Mouse (Mus musculus) lung, embryonic 14.5 days (tissue): ENCODE data around the gene Emp1. TPM values are rescaled to one million over a fixed set of nuclear protein-coding genes. Genes with fewer than 3 reads are reported as not detected.

ENCODE experiments used
- ATAC-seq: fragments of 200-750 bp; cut with Nextera tagmentation; 2 replicates; pipeline ENCODE4 v1.8.0; 2017; ENCODE audit warnings: mild to moderate bottlenecking, moderate TSS enrichment, moderate library complexity; ENCODE audit not compliant: insufficient read depth
- DNase-seq: peaks from one replicate; pipeline ENCODE4 v3.0.0-alpha.2; 2015
- H3K27ac ChIP-seq: fragments of 300-500 bp; sonication (generic); 2 replicates; pipeline ENCODE4 v1.5.1; 2014; ENCODE audit warnings: low read depth, mild to moderate bottlenecking, moderate library complexity
- H3K27me3 ChIP-seq: fragments of 300-500 bp; sonication (generic); 2 replicates; pipeline ENCODE4 v1.6.1; 2014; ENCODE audit warnings: low read length, control low read depth; ENCODE audit not compliant: insufficient read depth
- H3K36me3 ChIP-seq: fragments of 300-500 bp; sonication (generic); 2 replicates; pipeline ENCODE4 v1.6.1; 2014; ENCODE audit warnings: control low read depth; ENCODE audit not compliant: insufficient read depth
- H3K4me1 ChIP-seq: fragments of 300-500 bp; sonication (generic); 2 replicates; pipeline ENCODE4 v1.6.1; 2014; ENCODE audit warnings: antibody characterized with exemption, control low read depth; ENCODE audit not compliant: insufficient read depth
- H3K4me2 ChIP-seq: fragments of 300-500 bp; sonication (generic); 2 replicates; pipeline ENCODE4 v1.6.1; 2014; ENCODE audit warnings: mild to moderate bottlenecking
- H3K4me3 ChIP-seq: fragments of 300-500 bp; sonication (generic); 2 replicates; pipeline ENCODE4 v1.5.1; 2014; ENCODE audit warnings: low read depth, low read length
- H3K9ac ChIP-seq: fragments of 300-500 bp; sonication (generic); 2 replicates; pipeline ENCODE4 v1.6.1; 2014
- H3K9me3 ChIP-seq: fragments of 300-500 bp; sonication (generic); 2 replicates; pipeline ENCODE4 v1.6.1; 2016; ENCODE audit warnings: low read depth, low read length, control low read depth
- CTCF ChIP-seq: IDR thresholded peaks from 2 replicates; pipeline ENCODE4 v1.5.1; 2016; ENCODE audit warnings: antibody characterized with exemption, low read depth
- WGBS: fragments of 180-500 bp; shearing (Covaris S2); extraction: QIAGEN DNeasy Blood & Tissue Kit; methylation state at CpG from one replicate; pipeline ENCODE4 v1.1.7; 2014; 5-methylcytosine and 5-hydroxymethylcytosine counted together
- polyA plus RNA-seq: library from polyadenylated mRNA; unstranded; fragments of >200 nt; fragmentation: Nextera tagmentation; extraction: Ambion mirVana; gene quantifications from 2 replicates; pipeline ENCODE4 v1.2.1, GENCODE M21; 2014

Emp1 gene
- polyA plus RNA-seq, 1 experiment from 2014 or later = 25.1 TPM

- Histone ChIP-seq H3K9ac (no peak overlapping the region), H3K27me3 (no peaks in the 10 kb centered on the region), H3K4me3 (no peak overlapping the region), H3K9me3 (no peaks in the 10 kb centered on the region), H3K4me1 (0 out of 2 replicates have a peak, but pooled peaks cover 4% of the 10 kb centered on the region), H3K36me3 (no peaks in the 10 kb centered on the region), H3K27ac (no peak overlapping the region), H3K4me2 (no peak overlapping the region)
- ATAC-seq = no peak
- TF ChIP-seq CTCF = no peak
- 39% methylated on average over 3 of the region's 3 CpGs for WGBS
- no peak for DNase-seq
Measured at GRCm38 (mm10) chr6:135390398-135390797, 28.1 kb downstream of the Emp1 start.

- TF ChIP-seq CTCF = no peak
- H3K27ac ChIP-seq = no peak overlapping the region
- H3K9ac ChIP-seq = no peak overlapping the region
- H3K27me3 ChIP-seq = no peaks in the 10 kb centered on the region
- no peak for ATAC-seq
- no peaks in the 10 kb centered on the region for H3K36me3 ChIP-seq
- no peak for DNase-seq
- H3K4me1 ChIP-seq = no peaks in the 10 kb centered on the region
- H3K4me3 ChIP-seq = no peak overlapping the region
- WGBS = 65% methylated on average over 8 of the region's 8 CpGs
- no peak overlapping the region for H3K4me2 ChIP-seq
- no peaks in the 10 kb centered on the region for H3K9me3 ChIP-seq
Measured at GRCm38 (mm10) chr6:135395375-135395774, 33.0 kb downstream of the Emp1 start.

- Histone ChIP-seq H3K27ac (no peak overlapping the region), H3K4me1 (no peaks in the 10 kb centered on the region), H3K4me3 (no peak overlapping the region), H3K9ac (no peak overlapping the region), H3K4me2 (no peak overlapping the region), H3K9me3 (no peaks in the 10 kb centered on the region), H3K36me3 (no peaks in the 10 kb centered on the region), H3K27me3 (no peaks in the 10 kb centered on the region)
- TF ChIP-seq CTCF = no peak
- DNase-seq = peak; percentile 45
- no peak for ATAC-seq
- 68% methylated on average over 4 of the region's 4 CpGs for WGBS
Measured at GRCm38 (mm10) chr6:135397089-135397488, 34.7 kb downstream of the Emp1 start.

- Histone ChIP-seq H3K4me1 (no peaks in the 10 kb centered on the region), H3K4me2 (no peak overlapping the region), H3K9ac (no peak overlapping the region), H3K27ac (no peak overlapping the region), H3K9me3 (no peaks in the 10 kb centered on the region), H3K4me3 (no peak overlapping the region), H3K27me3 (no peaks in the 10 kb centered on the region), H3K36me3 (no peaks in the 10 kb centered on the region)
- whole genome bisulfite sequencing = 73% methylated on average over 8 of the region's 8 CpGs
- TF ChIP-seq CTCF = no peak
- ATAC-seq (no peak), DNase-seq (no peak)
Measured at GRCm38 (mm10) chr6:135397788-135398187, 35.4 kb downstream of the Emp1 start.

GRCm38 (mm10) chr6:135398801-135399200 is 36.5 kb downstream of the Emp1 start:
- 57% methylated on average over 5 of the region's 5 CpGs for WGBS

GRCm38 (mm10) chr6:135400306-135400705 is 38.0 kb downstream of the Emp1 start:
- DNase-seq (peak; percentile 90), ATAC-seq (peak; percentile 54; the same call in 1 of the 2 replicates)
- Histone ChIP-seq H3K9me3 (no peaks in the 10 kb centered on the region), H3K27ac (no peak overlapping the region), H3K27me3 (no peaks in the 10 kb centered on the region), H3K4me3 (no peak overlapping the region), H3K9ac (no peak overlapping the region), H3K36me3 (no peaks in the 10 kb centered on the region), H3K4me2 (no peak overlapping the region), H3K4me1 (no peaks in the 10 kb centered on the region)
- peak; percentile 87 for TF ChIP-seq CTCF
- WGBS = 32% methylated on average over 3 of the region's 3 CpGs

More at GRCm38 (mm10) chr6:135398801-135399200, 36.5 kb downstream of the Emp1 start:
- Histone ChIP-seq H3K4me2 (no peak overlapping the region), H3K9me3 (no peaks in the 10 kb centered on the region), H3K36me3 (no peaks in the 10 kb centered on the region), H3K27ac (no peak overlapping the region), H3K9ac (no peak overlapping the region), H3K27me3 (no peaks in the 10 kb centered on the region), H3K4me3 (no peak overlapping the region), H3K4me1 (no peaks in the 10 kb centered on the region)
- DNase-seq (no peak), ATAC-seq (no peak)
- TF ChIP-seq CTCF = no peak

- WGBS = 84% methylated on average over 11 of the region's 11 CpGs
- no peak for ATAC-seq
Measured at GRCm38 (mm10) chr6:135405093-135405492, 42.7 kb downstream of the Emp1 start.

GRCm38 (mm10) chr6:135407323-135407722 is 45.0 kb downstream of the Emp1 start:
- DNase-seq = peak; percentile 80
- no peaks in the 10 kb centered on the region for H3K9me3 ChIP-seq
- H3K4me3 ChIP-seq = no peak overlapping the region
- no peaks in the 10 kb centered on the region for H3K27me3 ChIP-seq
- peak; percentile 41; the same call in 1 of the 2 replicates for ATAC-seq
- 24% methylated on average over 4 of the region's 4 CpGs for WGBS
- H3K4me1 ChIP-seq = no peaks in the 10 kb centered on the region
- no peak overlapping the region for H3K9ac ChIP-seq
- H3K27ac ChIP-seq = no peak overlapping the region
- H3K4me2 ChIP-seq = no peak overlapping the region
- no peaks in the 10 kb centered on the region for H3K36me3 ChIP-seq
- TF ChIP-seq CTCF = no peak

More at GRCm38 (mm10) chr6:135405093-135405492, 42.7 kb downstream of the Emp1 start:
- TF ChIP-seq CTCF = no peak
- H3K36me3 ChIP-seq = no peaks in the 10 kb centered on the region
- DNase-seq = no peak
- H3K9me3 ChIP-seq = no peaks in the 10 kb centered on the region
- H3K4me1 ChIP-seq = no peaks in the 10 kb centered on the region
- H3K27me3 ChIP-seq = no peaks in the 10 kb centered on the region
- H3K4me3 ChIP-seq = no peak overlapping the region
- no peak overlapping the region for H3K27ac ChIP-seq
- H3K4me2 ChIP-seq = no peak overlapping the region
- H3K9ac ChIP-seq = no peak overlapping the region
